Mouse (Mus musculus) kidney, embryonic 14.5 days (tissue): ENCODE data around the gene Acyp1. TPM values are rescaled to one million over a fixed set of nuclear protein-coding genes. Genes with fewer than 3 reads are reported as not detected.

Source experiments
- ATAC-seq: fragments of 200-750 bp; cut with Nextera tagmentation; 2 replicates; pipeline ENCODE4 v1.8.0; 2017; ENCODE audit warnings: moderate number of reproducible peaks, mild to moderate bottlenecking, moderate TSS enrichment, moderate library complexity; ENCODE audit not compliant: low FRiP score, low TSS enrichment
- H3K27ac ChIP-seq: fragments of 300-500 bp; sonication (generic); 2 replicates; pipeline ENCODE4 v1.5.1; 2014; ENCODE audit warnings: low read depth, mild to moderate bottlenecking, low read length, moderate library complexity, mixed read lengths
- H3K27me3 ChIP-seq: fragments of 300-500 bp; sonication (generic); 2 replicates; pipeline ENCODE4 v1.6.1; 2014; ENCODE audit warnings: mild to moderate bottlenecking, low read length; ENCODE audit not compliant: control insufficient read depth, insufficient read depth
- H3K36me3 ChIP-seq: fragments of 300-500 bp; sonication (generic); 2 replicates; pipeline ENCODE4 v1.6.1; 2014; ENCODE audit warnings: low read length, mixed read lengths; ENCODE audit not compliant: control insufficient read depth, insufficient read depth
- H3K4me1 ChIP-seq: fragments of 300-500 bp; sonication (generic); 2 replicates; pipeline ENCODE4 v1.6.1; 2014; ENCODE audit warnings: low read length, mixed read lengths; ENCODE audit not compliant: control insufficient read depth, insufficient read depth
- H3K4me2 ChIP-seq: fragments of 300-500 bp; sonication (generic); replicated peaks from 2 replicates; pipeline ENCODE4 v1.6.1; 2014; ENCODE audit warnings: low read depth, mild to moderate bottlenecking, low read length
- H3K4me3 ChIP-seq: fragments of 300-500 bp; sonication (generic); 2 replicates; pipeline ENCODE4 v1.5.1; 2014; ENCODE audit warnings: mild to moderate bottlenecking, low read length
- H3K9ac ChIP-seq: fragments of 300-500 bp; sonication (generic); 2 replicates; pipeline ENCODE4 v1.6.1; 2014; ENCODE audit warnings: low read depth, mild to moderate bottlenecking, low read length, moderate library complexity
- H3K9me3 ChIP-seq: fragments of 300-500 bp; sonication (generic); 2 replicates; pipeline ENCODE4 v1.6.1; 2016; ENCODE audit warnings: low read length; ENCODE audit not compliant: control insufficient read depth
- WGBS: fragments of 180-500 bp; shearing (Covaris S2); extraction: QIAGEN DNeasy Blood & Tissue Kit; methylation state at CpG from one replicate; pipeline ENCODE4 v1.1.7; 2014; 5-methylcytosine and 5-hydroxymethylcytosine counted together
- polyA plus RNA-seq: library from polyadenylated mRNA; unstranded; fragments of >200 nt; fragmentation: Nextera tagmentation; extraction: Ambion mirVana; gene quantifications from 2 replicates; pipeline ENCODE4 v1.2.1, GENCODE M21; 2014

Gene Acyp1
- polyA plus RNA-seq, 1 experiment from 2014 or later: 57.7 TPM

DNA sequence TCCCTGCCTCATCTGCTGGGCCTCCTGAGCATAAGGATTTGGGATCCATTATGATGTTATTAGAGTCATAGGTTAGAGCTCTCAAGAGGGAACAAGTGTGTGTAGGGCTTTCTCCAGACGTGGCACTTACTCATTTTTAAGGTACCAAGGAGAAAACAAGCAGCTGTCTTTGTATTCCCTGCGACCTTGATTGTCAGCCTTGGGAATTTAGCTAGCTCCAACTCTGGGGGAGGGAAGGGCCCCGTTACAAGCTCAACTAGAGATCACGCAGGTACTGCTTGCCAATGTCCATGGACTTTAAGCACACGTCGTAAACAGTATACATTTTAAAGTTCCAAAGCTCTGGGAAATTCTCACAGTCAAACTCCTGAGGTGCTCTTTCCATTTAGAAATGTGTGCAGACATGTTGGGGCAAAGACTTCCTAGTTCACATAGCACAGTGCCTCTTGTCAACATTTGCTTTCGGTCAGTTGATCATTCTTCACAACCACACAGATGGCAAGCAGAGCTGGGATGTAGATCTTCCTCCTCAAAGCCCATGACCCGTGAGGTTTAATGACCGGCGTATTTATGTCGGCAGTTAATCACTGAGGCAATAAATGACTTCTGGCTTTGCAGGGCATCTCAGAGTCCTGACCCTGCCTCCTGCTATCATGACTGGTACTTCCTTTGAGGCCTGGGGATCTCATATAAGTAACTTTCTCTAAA lies 10.0 kb upstream of the Acyp1 start:
- peak overlapping the region; percentile 48; the same call in 1 of the 2 replicates for H3K27ac ChIP-seq
- no peaks in the 10 kb centered on the region for H3K27me3 ChIP-seq
- H3K9ac ChIP-seq: no peak overlapping the region
- H3K4me3 ChIP-seq: no peak overlapping the region
- peaks cover 17% of the 10 kb centered on the region for H3K4me1 ChIP-seq
- H3K4me2 ChIP-seq: no peak overlapping the region
- H3K9me3 ChIP-seq: peaks cover 14% of the 10 kb centered on the region
- ATAC-seq: peak; percentile 87
- peaks cover 30% of the 10 kb centered on the region for H3K36me3 ChIP-seq
- 16% methylated on average over 11 of the region's 11 CpGs for WGBS

DNA sequence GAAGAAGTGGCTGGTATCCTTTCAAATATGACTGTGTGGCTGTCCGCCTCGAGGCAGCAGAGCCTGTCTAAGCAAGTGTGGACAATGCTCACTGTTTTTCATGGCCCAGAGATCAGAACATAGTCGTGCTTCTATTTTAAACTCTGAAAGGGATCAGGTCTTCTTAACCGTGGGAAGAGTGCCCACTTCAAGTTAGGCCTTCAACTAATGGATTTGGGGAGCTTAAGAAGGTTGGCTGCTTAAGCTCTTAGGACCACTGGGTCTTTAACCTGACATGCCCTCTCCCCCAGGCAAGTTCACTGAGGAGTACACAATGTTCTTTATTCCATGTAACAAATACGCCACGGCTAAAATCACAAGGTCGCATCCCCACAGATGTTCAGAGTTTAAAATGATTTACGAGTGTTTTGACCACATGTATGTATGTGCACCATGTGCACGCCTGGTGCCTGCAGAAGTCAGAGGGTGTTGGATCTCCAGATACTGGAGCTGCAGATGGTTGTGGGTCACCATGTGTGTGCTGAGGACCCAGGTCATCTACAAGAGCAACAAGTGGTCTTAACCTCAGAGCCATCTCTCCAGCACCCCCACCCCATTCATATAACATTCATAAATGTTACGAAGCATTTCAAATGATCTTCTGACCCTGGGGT lies 9.2 kb upstream of the Acyp1 start:
- Histone ChIP-seq H3K9ac (no peak overlapping the region), H3K4me1 (peaks cover 17% of the 10 kb centered on the region), H3K27ac (peak overlapping the region; percentile 48; the same call in 1 of the 2 replicates), H3K36me3 (peaks cover 23% of the 10 kb centered on the region), H3K4me3 (no peak overlapping the region), H3K9me3 (peaks cover 18% of the 10 kb centered on the region), H3K4me2 (no peak overlapping the region), H3K27me3 (no peaks in the 10 kb centered on the region)
- peak; percentile 50; the same call in 1 of the 2 replicates for ATAC-seq
- WGBS: 32% methylated on average over 10 of the region's 10 CpGs

DNA sequence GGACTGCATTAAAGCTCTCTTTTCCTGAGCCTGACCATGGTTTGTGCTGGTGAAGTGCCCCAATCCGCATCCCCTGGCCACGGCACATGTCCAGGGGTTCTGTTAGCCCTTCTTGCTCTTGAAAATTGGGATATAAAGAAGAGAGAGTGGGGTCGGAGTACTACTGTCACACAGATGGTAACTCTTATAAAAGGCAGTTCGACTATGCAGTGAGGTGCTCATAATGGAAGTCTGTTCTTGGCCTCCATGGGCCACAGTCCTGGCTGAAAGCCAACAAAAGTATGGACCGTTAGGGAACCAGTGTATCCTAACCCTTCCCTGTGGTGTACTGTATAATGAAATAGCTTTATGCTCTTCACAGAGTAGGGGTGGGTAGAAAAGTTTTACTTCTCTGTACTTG lies 8.7 kb upstream of the Acyp1 start:
- peak overlapping the region; percentile 37; the same call in 1 of the 2 replicates for H3K27ac ChIP-seq
- no peak overlapping the region for H3K4me2 ChIP-seq
- no peak for ATAC-seq
- no peak overlapping the region for H3K9ac ChIP-seq
- H3K4me3 ChIP-seq: no peak overlapping the region
- WGBS: 71% methylated on average over 5 of the region's 5 CpGs
- H3K4me1 ChIP-seq: peaks cover 17% of the 10 kb centered on the region
- peaks cover 18% of the 10 kb centered on the region for H3K9me3 ChIP-seq
- peaks cover 18% of the 10 kb centered on the region for H3K36me3 ChIP-seq
- H3K27me3 ChIP-seq: no peaks in the 10 kb centered on the region

DNA sequence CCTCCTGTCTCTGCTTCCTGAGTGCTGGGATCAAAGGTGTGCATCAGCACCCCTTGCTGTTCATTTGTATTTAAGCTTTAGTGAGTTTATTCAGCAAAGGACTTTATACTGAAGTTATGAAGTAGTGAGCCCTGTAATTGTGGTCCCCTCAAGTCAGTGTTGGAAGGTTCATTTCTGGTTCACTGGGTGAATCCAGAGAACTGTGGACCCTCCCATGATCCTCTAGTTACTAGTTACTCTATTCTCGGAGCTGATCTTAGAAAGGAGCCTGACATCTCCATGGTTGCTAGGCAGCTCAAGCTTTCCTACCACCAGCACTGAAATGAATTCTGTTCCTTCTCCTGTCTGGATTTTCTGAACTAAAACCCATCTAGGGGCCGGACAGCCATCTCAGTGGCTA lies 7.3 kb upstream of the Acyp1 start:
- peaks cover 17% of the 10 kb centered on the region for H3K4me1 ChIP-seq
- H3K36me3 ChIP-seq: peaks cover 4% of the 10 kb centered on the region; the same call in 1 of the 2 replicates
- H3K9ac ChIP-seq: no peak overlapping the region
- 96% methylated on average over 2 of the region's 2 CpGs for WGBS
- H3K27ac ChIP-seq: no peak overlapping the region
- ATAC-seq: no peak
- H3K9me3 ChIP-seq: peaks cover 18% of the 10 kb centered on the region
- H3K4me3 ChIP-seq: no peak overlapping the region
- no peak overlapping the region for H3K4me2 ChIP-seq
- H3K27me3 ChIP-seq: no peaks in the 10 kb centered on the region

DNA sequence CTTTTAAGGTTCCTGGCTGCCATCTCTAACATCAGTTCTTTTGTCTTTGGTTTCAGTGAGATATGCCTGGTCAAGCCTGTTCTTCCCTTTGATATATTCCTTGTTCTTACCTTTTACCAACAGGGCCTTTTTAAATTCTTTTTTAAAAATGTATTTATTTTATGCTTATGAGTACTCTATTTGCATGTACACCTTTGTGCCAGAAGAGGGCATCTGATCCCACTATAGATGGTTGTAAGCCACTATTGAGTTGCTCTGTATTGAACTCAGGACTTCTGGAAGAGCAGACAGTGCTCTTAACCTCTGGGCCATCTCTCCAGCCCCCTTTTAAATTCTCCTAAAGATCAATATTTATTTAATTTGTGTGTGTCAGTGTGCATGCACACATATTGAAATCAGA lies 4.7 kb upstream of the Acyp1 start:
- no peak for ATAC-seq
- H3K4me2 ChIP-seq: no peak overlapping the region
- H3K4me1 ChIP-seq: peaks cover 18% of the 10 kb centered on the region
- H3K27ac ChIP-seq: no peak overlapping the region
- no peaks in the 10 kb centered on the region for H3K36me3 ChIP-seq
- H3K9me3 ChIP-seq: peaks cover 18% of the 10 kb centered on the region
- no peak overlapping the region for H3K4me3 ChIP-seq
- no peak overlapping the region for H3K9ac ChIP-seq
- H3K27me3 ChIP-seq: no peaks in the 10 kb centered on the region

DNA sequence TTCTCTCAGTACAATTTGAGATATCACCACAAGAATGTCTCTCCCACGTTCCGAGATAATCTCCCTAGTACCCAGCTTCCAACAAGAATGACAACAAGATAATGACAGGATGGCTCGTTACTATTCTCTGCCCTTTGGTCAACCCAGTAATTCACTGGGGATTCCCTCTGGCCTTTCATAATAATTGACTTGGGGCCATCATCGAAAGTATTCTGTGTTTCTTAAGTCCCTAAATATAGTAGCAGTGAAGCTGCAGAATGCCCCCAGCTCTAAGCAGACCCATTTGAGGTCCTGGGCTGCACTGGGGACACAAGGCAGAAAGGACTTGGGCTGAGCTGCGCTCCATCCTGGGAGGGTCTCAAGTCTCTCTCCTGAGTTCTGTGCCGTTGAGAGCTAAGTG lies 4.0 kb upstream of the Acyp1 start:
- Histone ChIP-seq H3K4me3 (no peak overlapping the region), H3K9ac (no peak overlapping the region), H3K36me3 (no peaks in the 10 kb centered on the region), H3K27me3 (no peaks in the 10 kb centered on the region), H3K9me3 (peaks cover 18% of the 10 kb centered on the region), H3K27ac (no peak overlapping the region), H3K4me1 (peaks cover 12% of the 10 kb centered on the region), H3K4me2 (no peak overlapping the region)
- ATAC-seq: no peak
- 83% methylated on average over 6 of the region's 6 CpGs for WGBS

DNA sequence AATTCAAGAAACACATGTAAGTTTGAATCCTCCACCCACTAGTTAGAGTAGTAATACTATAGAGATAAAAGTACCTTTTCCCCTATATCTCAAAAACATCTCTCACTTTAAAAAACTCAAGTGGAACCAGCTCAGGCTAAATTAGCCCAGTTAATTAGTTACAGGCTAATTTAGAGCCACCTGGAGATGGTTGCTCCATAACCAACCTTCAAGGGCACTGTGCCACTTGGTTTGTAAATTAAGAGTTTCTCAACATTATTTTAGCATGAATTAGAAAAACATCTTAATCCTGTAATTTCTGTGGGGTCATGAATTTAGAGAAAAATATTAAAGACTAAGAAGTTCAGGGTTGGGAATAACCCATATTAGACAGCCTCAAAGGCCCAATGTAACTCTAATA lies 3.3 kb upstream of the Acyp1 start:
- Histone ChIP-seq H3K4me1 (peaks cover 8% of the 10 kb centered on the region; the same call in 1 of the 2 replicates), H3K9ac (no peak overlapping the region), H3K27ac (no peak overlapping the region), H3K36me3 (no peaks in the 10 kb centered on the region), H3K4me3 (no peak overlapping the region), H3K9me3 (peaks cover 18% of the 10 kb centered on the region), H3K27me3 (no peaks in the 10 kb centered on the region), H3K4me2 (no peak overlapping the region)
- ATAC-seq: no peak

DNA sequence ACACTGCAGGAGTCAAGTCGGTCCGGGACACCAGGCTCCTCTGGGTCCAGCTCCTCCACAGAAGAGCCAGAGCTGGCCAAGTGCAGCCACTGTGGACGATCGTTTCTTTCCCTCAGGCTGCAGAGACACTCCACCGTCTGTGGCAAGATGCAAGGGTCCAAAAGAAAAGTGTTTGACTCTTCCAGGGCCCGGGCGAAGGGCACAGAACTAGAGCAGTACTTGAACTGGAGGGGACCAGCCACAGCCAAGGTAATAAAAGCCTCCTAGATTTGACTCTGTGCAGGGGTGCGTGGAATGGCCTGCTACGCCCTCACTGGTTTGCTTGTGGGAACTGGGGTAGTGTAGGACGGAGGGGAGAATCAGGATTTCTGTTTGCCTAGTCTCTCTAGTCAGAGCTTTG lies 2.4 kb upstream of the Acyp1 start:
- no peak overlapping the region for H3K9ac ChIP-seq
- no peaks in the 10 kb centered on the region for H3K36me3 ChIP-seq
- peaks cover 18% of the 10 kb centered on the region for H3K9me3 ChIP-seq
- no peak overlapping the region for H3K4me3 ChIP-seq
- ATAC-seq: no peak
- peaks cover 8% of the 10 kb centered on the region; the same call in 1 of the 2 replicates for H3K4me1 ChIP-seq
- H3K27ac ChIP-seq: no peak overlapping the region
- H3K27me3 ChIP-seq: no peaks in the 10 kb centered on the region
- H3K4me2 ChIP-seq: 0 out of 2 replicates have a peak overlapping the region, but pooled peaks have one; percentile 8
- 63% methylated on average over 10 of the region's 10 CpGs for whole genome bisulfite sequencing
